Mouse (Mus musculus) stomach, embryonic 14.5 days (tissue): ENCODE results near the gene Stxbp2. TPM values are rescaled to one million over a fixed set of nuclear protein-coding genes. Genes with fewer than 3 reads are reported as not detected.

Experiments
- ATAC-seq: fragments of 200-750 bp; cut with Nextera tagmentation; 2 replicates; pipeline ENCODE4 v1.8.0; 2017; ENCODE audit warnings: low read depth, moderate TSS enrichment; ENCODE audit not compliant: insufficient number of reproducible peaks, insufficient read depth, low FRiP score
- H3K27ac ChIP-seq: fragments of 300-500 bp; sonication (generic); 2 replicates; pipeline ENCODE4 v1.5.1; 2014; ENCODE audit warnings: mild to moderate bottlenecking, low read length, moderate library complexity, mixed read lengths
- H3K27me3 ChIP-seq: fragments of 300-500 bp; sonication (generic); 2 replicates; pipeline ENCODE4 v1.6.1; 2014; ENCODE audit warnings: low read length, control low read depth, mixed read lengths; ENCODE audit not compliant: control insufficient read depth, insufficient read depth
- H3K36me3 ChIP-seq: fragments of 300-500 bp; sonication (generic); 2 replicates; pipeline ENCODE4 v1.6.1; 2014; ENCODE audit warnings: mild to moderate bottlenecking, control low read depth, low read length, moderate library complexity, mixed read lengths; ENCODE audit not compliant: control insufficient read depth, insufficient read depth
- H3K4me1 ChIP-seq: fragments of 300-500 bp; sonication (generic); 2 replicates; pipeline ENCODE4 v1.6.1; 2014; ENCODE audit warnings: low read length, control low read depth, mixed read lengths; ENCODE audit not compliant: control insufficient read depth, insufficient read depth
- H3K4me2 ChIP-seq: fragments of 300-500 bp; sonication (generic); replicated peaks from 2 replicates; pipeline ENCODE4 v1.6.1; 2014; ENCODE audit warnings: low read depth, low read length, control low read depth
- H3K4me3 ChIP-seq: fragments of 300-500 bp; sonication (generic); 2 replicates; pipeline ENCODE4 v1.5.1; 2014; ENCODE audit warnings: low read depth, low read length, control low read depth
- H3K9ac ChIP-seq: fragments of 300-500 bp; sonication (generic); replicated peaks from 2 replicates; pipeline ENCODE4 v1.6.1; 2014; ENCODE audit warnings: low read depth, mild to moderate bottlenecking, control low read depth, low read length, moderate library complexity, mixed read lengths
- H3K9me3 ChIP-seq: fragments of 300-500 bp; sonication (generic); 2 replicates; pipeline ENCODE4 v1.6.1; 2016; ENCODE audit warnings: low read depth, low read length, control low read depth; ENCODE audit not compliant: control insufficient read depth
- WGBS: fragments of 180-500 bp; shearing (Covaris S2); extraction: QIAGEN DNeasy Blood & Tissue Kit; methylation state at CpG from one replicate; pipeline ENCODE4 v1.1.7; 2014; 5-methylcytosine and 5-hydroxymethylcytosine counted together
- polyA plus RNA-seq: library from polyadenylated mRNA; unstranded; fragments of >200 nt; fragmentation: Nextera tagmentation; extraction: Ambion mirVana; gene quantifications from 2 replicates; pipeline ENCODE4 v1.2.1, GENCODE M21; 2014

The Stxbp2 gene
- polyA plus RNA-seq, 1 experiment from 2014 or later = 103 TPM

GRCm38 (mm10) chr8:3621199-3621970, 9.4 kb upstream of the Stxbp2 start, which contains the start of the genes Xab2 and Pet100:
TSS of gene Xab2 (minus strand) at chr8:3621316.
TSS of gene Pet100 (plus strand) at chr8:3621548.
- Histone ChIP-seq H3K4me1 (peaks cover 12% of the 10 kb centered on the region), H3K9me3 (no peaks in the 10 kb centered on the region), H3K27me3 (no peaks in the 10 kb centered on the region), H3K9ac (peak within 1 kb of the TSS; percentile 72), H3K4me3 (peak within 1 kb of the TSS; percentile 83), H3K36me3 (peaks cover 17% of the 10 kb centered on the region), H3K4me2 (peak within 1 kb of the TSS; percentile 89), H3K27ac (no peak within 1 kb of the TSS)
- ATAC-seq = peak; percentile 99
- under 1% methylated on average over 37 of the region's 37 CpGs for WGBS

- Histone ChIP-seq H3K4me3 (peak overlapping the region; percentile 83), H3K9ac (peak overlapping the region; percentile 41; the same call in 1 of the 2 replicates), H3K4me1 (peaks cover 12% of the 10 kb centered on the region), H3K9me3 (no peaks in the 10 kb centered on the region), H3K4me2 (peak overlapping the region; percentile 63), H3K36me3 (peaks cover 12% of the 10 kb centered on the region), H3K27ac (no peak overlapping the region), H3K27me3 (no peaks in the 10 kb centered on the region)
- ATAC-seq = no peak
- WGBS = 61% methylated on average over 8 of the region's 8 CpGs
Observed at GRCm38 (mm10) chr8:3622119-3622518, 8.6 kb upstream of the Stxbp2 start.

GRCm38 (mm10) chr8:3625445-3625844, 5.3 kb upstream of the Stxbp2 start, which contains the start of gene Pcp2:
TSS of gene Pcp2 (minus strand) at chr8:3625545.
- no peaks in the 10 kb centered on the region for H3K27me3 ChIP-seq
- no peaks in the 10 kb centered on the region; the same call in 1 of the 2 replicates for H3K36me3 ChIP-seq
- ATAC-seq = no peak
- no peak within 1 kb of the TSS for H3K4me3 ChIP-seq
- no peak within 1 kb of the TSS for H3K9ac ChIP-seq
- WGBS = 60% methylated on average over 1 of the region's 1 CpGs
- H3K4me2 ChIP-seq = no peak within 1 kb of the TSS
- H3K4me1 ChIP-seq = peaks cover under 1% of the 10 kb centered on the region; the same call in 1 of the 2 replicates
- H3K9me3 ChIP-seq = no peaks in the 10 kb centered on the region
- H3K27ac ChIP-seq = no peak within 1 kb of the TSS

- Histone ChIP-seq H3K4me1 (no peaks in the 10 kb centered on the region; the same call in 1 of the 2 replicates), H3K4me3 (no peak overlapping the region), H3K4me2 (no peak overlapping the region), H3K27me3 (no peaks in the 10 kb centered on the region), H3K9me3 (no peaks in the 10 kb centered on the region), H3K27ac (no peak overlapping the region), H3K9ac (no peak overlapping the region), H3K36me3 (no peaks in the 10 kb centered on the region; the same call in 1 of the 2 replicates)
- whole genome bisulfite sequencing = 56% methylated on average over 5 of the region's 5 CpGs
- no peak for ATAC-seq
Observed at GRCm38 (mm10) chr8:3626971-3627370, 3.8 kb upstream of the Stxbp2 start.

- Histone ChIP-seq H3K9ac (no peak overlapping the region), H3K27ac (no peak overlapping the region), H3K4me3 (no peak overlapping the region), H3K27me3 (no peaks in the 10 kb centered on the region), H3K4me1 (no peaks in the 10 kb centered on the region), H3K9me3 (no peaks in the 10 kb centered on the region), H3K4me2 (no peak overlapping the region), H3K36me3 (no peaks in the 10 kb centered on the region)
- 26% methylated on average over 5 of the region's 5 CpGs for WGBS
- ATAC-seq = no peak
Observed at GRCm38 (mm10) chr8:3628014-3628413, 2.7 kb upstream of the Stxbp2 start.

GRCm38 (mm10) chr8:3631478-3631875, 722 bp downstream of the Stxbp2 start:
- 11% methylated on average over 8 of the region's 8 CpGs for WGBS
- H3K9me3 ChIP-seq = no peaks in the 10 kb centered on the region
- peaks cover 4% of the 10 kb centered on the region; the same call in 1 of the 2 replicates for H3K36me3 ChIP-seq
- peak overlapping the region; percentile 53 for H3K4me2 ChIP-seq
- H3K27ac ChIP-seq = no peak overlapping the region
- no peaks in the 10 kb centered on the region for H3K4me1 ChIP-seq
- H3K9ac ChIP-seq = peak overlapping the region; percentile 41; the same call in 1 of the 2 replicates
- peak overlapping the region; percentile 56 for H3K4me3 ChIP-seq
- H3K27me3 ChIP-seq = no peaks in the 10 kb centered on the region
- peak; percentile 37 for ATAC-seq

GRCm38 (mm10) chr8:3645804-3646203, 15.0 kb downstream of the Stxbp2 start:
- Histone ChIP-seq H3K9ac (no peak overlapping the region), H3K4me3 (no peak overlapping the region), H3K27ac (no peak overlapping the region), H3K9me3 (no peaks in the 10 kb centered on the region), H3K4me1 (no peaks in the 10 kb centered on the region), H3K36me3 (no peaks in the 10 kb centered on the region; the same call in 1 of the 2 replicates), H3K4me2 (no peak overlapping the region), H3K27me3 (no peaks in the 10 kb centered on the region)
- WGBS = 23% methylated on average over 5 of the region's 5 CpGs
- ATAC-seq = 0 out of 2 replicates have a peak, but pooled peaks have one; percentile 39

GRCm38 (mm10) chr8:3646824-3647531, 16.2 kb downstream of the Stxbp2 start:
- Histone ChIP-seq H3K9me3 (no peaks in the 10 kb centered on the region), H3K36me3 (no peaks in the 10 kb centered on the region), H3K27ac (no peak overlapping the region), H3K4me1 (no peaks in the 10 kb centered on the region), H3K27me3 (no peaks in the 10 kb centered on the region), H3K4me3 (no peak overlapping the region), H3K4me2 (no peak overlapping the region), H3K9ac (no peak overlapping the region)
- 78% methylated on average over 6 of the region's 6 CpGs for WGBS
- no peak for ATAC-seq
